Mouse (Mus musculus) MEL (cell line): ENCODE data around the gene Rxra. TPM values are rescaled to one million over a fixed set of nuclear protein-coding genes. Genes with fewer than 3 reads are reported as not detected.

Experiments used
- DNase-seq: peaks from one replicate; pipeline ENCODE4 v3.0.0; 2011; ENCODE audit warnings: low read depth, low spot score
- H3K27ac ChIP-seq: 2 replicates; pipeline ENCODE4 v1.5.1; 2012; ENCODE audit warnings: low read depth, mild to moderate bottlenecking, control low read depth, low read length, moderate library complexity; ENCODE audit not compliant: control insufficient read depth
- H3K27me3 ChIP-seq, 2 experiments: fragments of 150-350 bp in 1 of 2; sonication (generic) in 1 of 2; 2 replicates each; pipeline ENCODE4 v1.6.1; 2012; ENCODE audit warnings: low read length in 2 of 2, mild to moderate bottlenecking in 2 of 2, improper control_type of control experiment in 1 of 2, moderate library complexity in 1 of 2; ENCODE audit not compliant: insufficient read depth in 2 of 2, control insufficient read depth in 1 of 2
- H3K36me3 ChIP-seq, 2 experiments: 2 replicates each; pipeline ENCODE4 v1.6.1; 2012 to 2014; ENCODE audit warnings: low read length in 2 of 2, improper control_type of control experiment in 1 of 2, inconsistent platforms in 1 of 2, mild to moderate bottlenecking in 1 of 2; ENCODE audit not compliant: insufficient read depth in 2 of 2, control insufficient read depth in 1 of 2
- H3K4me1 ChIP-seq, 2 experiments: fragments of 150-350 bp in 1 of 2; sonication (generic) in 1 of 2; 2 replicates each; pipeline ENCODE4 v1.6.1; 2012; ENCODE audit warnings: low read length in 2 of 2, improper control_type of control experiment in 1 of 2, mild to moderate bottlenecking in 1 of 2; ENCODE audit not compliant: insufficient read depth in 2 of 2, control insufficient read depth in 1 of 2
- H3K4me3 ChIP-seq, 2 experiments: fragments of 150-350 bp in 1 of 2; sonication (generic) in 1 of 2; 2 replicates each; pipeline ENCODE4 v1.5.1; 2012; ENCODE audit warnings: low read depth in 2 of 2, low read length in 2 of 2, mild to moderate bottlenecking in 2 of 2, moderate library complexity in 2 of 2, control low read depth in 1 of 2, improper control_type of control experiment in 1 of 2; ENCODE audit not compliant: control insufficient read depth in 1 of 2, insufficient read depth in 1 of 2
- H3K79me2 ChIP-seq: 2 replicates; pipeline ENCODE4 v1.6.1; 2012; ENCODE audit warnings: mild to moderate bottlenecking, low read length, moderate library complexity; ENCODE audit not compliant: control insufficient read depth, poor library complexity, insufficient read depth
- H3K9ac ChIP-seq: 2 replicates; pipeline ENCODE4 v1.6.1; 2012; ENCODE audit warnings: low read depth, mild to moderate bottlenecking, control low read depth, low read length, moderate library complexity; ENCODE audit not compliant: control insufficient read depth, poor library complexity, severe bottlenecking
- H3K9me3 ChIP-seq: fragments of 150-350 bp; sonication (generic); replicated peaks from 2 replicates; pipeline ENCODE4 v1.6.1; 2012; ENCODE audit warnings: mild to moderate bottlenecking, low read length, improper control_type of control experiment, moderate library complexity; ENCODE audit not compliant: insufficient read depth
- BHLHE40 ChIP-seq: IDR thresholded peaks from 2 replicates; pipeline ENCODE4 v1.6.1; 2012; ENCODE audit warnings: low read depth, mild to moderate bottlenecking, inconsistent platforms, low read length, improper control_type of control experiment, borderline replicate concordance
- CHD1 ChIP-seq: IDR thresholded peaks from 2 replicates; pipeline ENCODE4 v1.6.1; 2012; ENCODE audit warnings: low read depth, mild to moderate bottlenecking, inconsistent platforms, low read length, improper control_type of control experiment
- CHD2 ChIP-seq: IDR thresholded peaks from 2 replicates; pipeline ENCODE4 v1.6.1; 2011; ENCODE audit warnings: low read length, improper control_type of control experiment
- CTCF ChIP-seq, 3 experiments: IDR thresholded peaks in 2 of 3; conservative IDR thresholded peaks in 1 of 3; 2 replicates each; pipeline ENCODE4 v1.5.1; 2011 to 2012; ENCODE audit warnings: low read length in 3 of 3, low read depth in 2 of 3, mild to moderate bottlenecking in 2 of 3, improper control_type of control experiment in 1 of 3, inconsistent platforms in 1 of 3, mixed read lengths in 1 of 3, moderate library complexity in 1 of 3; ENCODE audit not compliant: control insufficient read depth in 1 of 3, insufficient read depth in 1 of 3, poor library complexity in 1 of 3, severe bottlenecking in 1 of 3
- E2F4 ChIP-seq: IDR thresholded peaks from 2 replicates; pipeline ENCODE4 v1.6.1; 2011; ENCODE audit warnings: low read depth, low read length, improper control_type of control experiment, borderline replicate concordance
- ELF1 ChIP-seq: IDR thresholded peaks from 2 replicates; pipeline ENCODE4 v1.6.1; 2014; ENCODE audit warnings: low read depth, mild to moderate bottlenecking, inconsistent platforms, low read length, improper control_type of control experiment, moderate library complexity
- ETS1 ChIP-seq: IDR thresholded peaks from 2 replicates; pipeline ENCODE4 v1.6.1; 2012; ENCODE audit warnings: low read depth, mild to moderate bottlenecking, inconsistent platforms, low read length, improper control_type of control experiment, moderate library complexity
- GABPA ChIP-seq: IDR thresholded peaks from 2 replicates; pipeline ENCODE4 v1.6.1; 2012; ENCODE audit warnings: low read depth, mild to moderate bottlenecking, inconsistent platforms, low read length, improper control_type of control experiment, moderate library complexity
- HCFC1 ChIP-seq: IDR thresholded peaks from 2 replicates; pipeline ENCODE4 v1.6.1; 2012; ENCODE audit warnings: low read depth, mild to moderate bottlenecking, inconsistent platforms, low read length, improper control_type of control experiment, moderate library complexity
- KAT2A ChIP-seq: conservative IDR thresholded peaks from 2 replicates; pipeline ENCODE4 v1.6.1; 2012; ENCODE audit warnings: low read depth, low read length, improper control_type of control experiment, inconsistent platforms
- MAFK ChIP-seq: IDR thresholded peaks from 2 replicates; pipeline ENCODE4 v1.6.1; 2011; ENCODE audit warnings: low read depth, mild to moderate bottlenecking, low read length, improper control_type of control experiment, borderline replicate concordance
- MAX ChIP-seq: IDR thresholded peaks from 2 replicates; pipeline ENCODE4 v1.6.1; 2011; ENCODE audit warnings: low read length, improper control_type of control experiment
- MAZ ChIP-seq: IDR thresholded peaks from 2 replicates; pipeline ENCODE4 v1.6.1; 2012; ENCODE audit warnings: low read depth, mild to moderate bottlenecking, inconsistent platforms, low read length, improper control_type of control experiment
- MEF2A ChIP-seq: IDR thresholded peaks from 2 replicates; pipeline ENCODE4 v1.6.1; 2014; ENCODE audit warnings: low read depth, mild to moderate bottlenecking, inconsistent platforms, low read length, improper control_type of control experiment; ENCODE audit not compliant: poor library complexity, insufficient replicate concordance, severe bottlenecking; ENCODE audit errors: extremely low read depth
- MXI1 ChIP-seq: IDR thresholded peaks from 2 replicates; pipeline ENCODE4 v1.6.1; 2011; ENCODE audit warnings: mild to moderate bottlenecking, low read depth, low read length, improper control_type of control experiment
- MYC ChIP-seq: IDR thresholded peaks from 2 replicates; pipeline ENCODE4 v1.6.1; 2011; ENCODE audit warnings: low read depth, mild to moderate bottlenecking, low read length, improper control_type of control experiment, moderate library complexity
- NELFE ChIP-seq: IDR thresholded peaks from 2 replicates; pipeline ENCODE4 v1.6.1; 2011; ENCODE audit warnings: low read depth, low read length, improper control_type of control experiment
- POLR2AphosphoS2 ChIP-seq: IDR thresholded peaks from 2 replicates; pipeline ENCODE4 v1.6.1; 2011; ENCODE audit warnings: low read length, improper control_type of control experiment
- RCOR1 ChIP-seq: IDR thresholded peaks from 2 replicates; pipeline ENCODE4 v1.6.1; 2012; ENCODE audit warnings: low read depth, mild to moderate bottlenecking, inconsistent platforms, low read length, improper control_type of control experiment
- SIN3A ChIP-seq: IDR thresholded peaks from 2 replicates; pipeline ENCODE4 v1.6.1; 2012; ENCODE audit warnings: low read length, improper control_type of control experiment, inconsistent platforms
- SMC3 ChIP-seq: IDR thresholded peaks from 2 replicates; pipeline ENCODE4 v1.6.1; 2011; ENCODE audit warnings: low read depth, low read length, improper control_type of control experiment
- TAL1 ChIP-seq: IDR thresholded peaks from 2 replicates; pipeline ENCODE4 v1.6.1; 2012; ENCODE audit warnings: mild to moderate bottlenecking, inconsistent platforms, low read length, moderate library complexity, mixed read lengths
- TCF12 ChIP-seq: IDR thresholded peaks from 2 replicates; pipeline ENCODE4 v1.6.1; 2014; ENCODE audit warnings: low read depth, mild to moderate bottlenecking, inconsistent platforms, low read length, improper control_type of control experiment, moderate library complexity
- UBTF ChIP-seq: IDR thresholded peaks from 2 replicates; pipeline ENCODE4 v1.6.1; 2012; ENCODE audit warnings: low read depth, mild to moderate bottlenecking, inconsistent platforms, low read length, improper control_type of control experiment, moderate library complexity, borderline replicate concordance; ENCODE audit not compliant: insufficient read depth
- USF1 ChIP-seq: IDR thresholded peaks from 2 replicates; pipeline ENCODE4 v1.6.1; 2014; ENCODE audit warnings: low read depth, mild to moderate bottlenecking, inconsistent platforms, low read length, improper control_type of control experiment, moderate library complexity
- USF2 ChIP-seq, 2 experiments: IDR thresholded peaks; 2 replicates each; pipeline ENCODE4 v1.6.1; 2011 to 2012; ENCODE audit warnings: improper control_type of control experiment in 2 of 2, low read length in 2 of 2, borderline replicate concordance in 1 of 2, inconsistent platforms in 1 of 2, low read depth in 1 of 2, mild to moderate bottlenecking in 1 of 2; ENCODE audit not compliant: insufficient read depth in 1 of 2
- ZKSCAN1 ChIP-seq: IDR thresholded peaks from 2 replicates; pipeline ENCODE4 v1.6.1; 2012; ENCODE audit warnings: low read depth, mild to moderate bottlenecking, inconsistent platforms, low read length, improper control_type of control experiment, moderate library complexity
- ZNF384 ChIP-seq: IDR thresholded peaks from 2 replicates; pipeline ENCODE4 v1.6.1; 2012; ENCODE audit warnings: low read depth, mild to moderate bottlenecking, inconsistent platforms, low read length, improper control_type of control experiment
- polyA plus RNA-seq, 2 experiments: library from polyadenylated mRNA; stranded (reverse) in 1 of 2; unstranded in 1 of 2; fragments of >175 nt in 1 of 2; fragments of >200 nt in 1 of 2; gene quantifications; 2 replicates each; pipeline versions ENCODE4 v1.2.1 to v1.2.4; 2012; ENCODE audit warnings: low replicate concordance in 2 of 2, low read depth in 1 of 2; ENCODE audit not compliant: insufficient read length in 2 of 2, insufficient read depth in 1 of 2, missing spikeins in 1 of 2
- total RNA-seq: library from RNA; depleted of rRNA; stranded (reverse); fragments of 300-350 nt; gene quantifications from 2 replicates; pipeline ENCODE4 v1.2.3, GENCODE M21; 2012

Gene Rxra
- total and polyA plus RNA-seq, 3 experiments = 11.7 to 19.6 TPM; not detected in 1

GRCm38 (mm10) chr2:27734800-27735199 is 58.6 kb downstream of the Rxra start:
- H3K36me3 ChIP-seq = peaks cover 0 to 2% of the 10 kb centered on the region in 2 experiments; a peak in 2 of 4 replicates
- DNase-seq = no peak
- peaks cover 1 to 2% of the 10 kb centered on the region in 2 experiments; a peak in 2 of 4 replicates for H3K4me1 ChIP-seq
- H3K79me2 ChIP-seq = no peaks in the 10 kb centered on the region
- no peaks in the 10 kb centered on the region for H3K27me3 ChIP-seq
- no peak overlapping the region for H3K9ac ChIP-seq
- H3K27ac ChIP-seq = no peak overlapping the region
- no peaks in the 10 kb centered on the region for H3K9me3 ChIP-seq
- TF ChIP-seq MYC = no peak
- TF ChIP-seq USF2 (IDR thresholded peaks at IDR 0.05; ENCODE audit: borderline replicate concordance in 1 of 2, insufficient read depth in 1 of 2, low read depth in 1 of 2, low read length in 2 of 2) = no peak
- TF ChIP-seq CTCF (IDR thresholded peaks at IDR 0.05 in 2 of 3, conservative IDR thresholded peaks at IDR 0.05 in 1 of 3; ENCODE audit: control insufficient read depth in 1 of 3, insufficient read depth in 1 of 3, low read depth in 2 of 3, low read length in 3 of 3, poor library complexity in 1 of 3, severe bottlenecking in 1 of 3) = no peak
- no peak for TF ChIP-seq ZNF384
- TF ChIP-seq SMC3 = no peak
- TF ChIP-seq RCOR1 = no peak
- TF ChIP-seq BHLHE40 = no peak
- no peak for TF ChIP-seq TCF12
- TF ChIP-seq ETS1 = no peak
- TF ChIP-seq MAFK = no peak
- no peak for TF ChIP-seq NELFE
- no peak for TF ChIP-seq GABPA
- no peak for TF ChIP-seq TAL1
- TF ChIP-seq HCFC1 = no peak
- TF ChIP-seq MXI1 = no peak
- no peak for TF ChIP-seq MAZ
- TF ChIP-seq UBTF = no peak
- TF ChIP-seq USF1 = no peak
- no peak for TF ChIP-seq ZKSCAN1
- TF ChIP-seq, all 39 proteins: peak for 0
- H3K4me3 ChIP-seq = no peak overlapping the region

- Histone ChIP-seq H3K4me3 (no peak overlapping the region), H3K27me3 (no peaks in the 10 kb centered on the region), H3K27ac (no peak overlapping the region), H3K9me3 (no peaks in the 10 kb centered on the region), H3K36me3 (peaks cover 0 to 7% of the 10 kb centered on the region in 2 experiments; a peak in 2 of 4 replicates), H3K4me1 (peaks cover 2 to 8% of the 10 kb centered on the region in 2 experiments; a peak in 3 of 4 replicates), H3K9ac (no peak overlapping the region), H3K79me2 (no peaks in the 10 kb centered on the region)
- TF ChIP-seq MAZ (no peak), GABPA (no peak), CHD2 (no peak), POLR2AphosphoS2 (no peak), CHD1 (no peak), MEF2A (no peak), MAX (no peak), MAFK (no peak), SIN3A (no peak), E2F4 (no peak), ELF1 (no peak), KAT2A (no peak)
- no peak for DNase-seq
These were observed 60.6 kb downstream of the Rxra start for GRCm38 (mm10) chr2:27736802-27737201.
